Mouse (Mus musculus): Measurements from ENCODE around the gene Tmem151b. TPM values are rescaled to one million over a fixed set of nuclear protein-coding genes. Genes with fewer than 3 reads are reported as not detected.
A peak's percentile ranks its signal among the peaks of the same experiment; 100 is the strongest.

Gene Tmem151b
- polyA plus RNA-seq, 1 experiment from 2014 or later = 1.6 TPM

GRCm38 (mm10) chr17:45584096-45584896, 34.8 kb upstream of the Tmem151b start:
- peak; percentile 76 for DNase-seq

GRCm38 (mm10) chr17:45582715-45583355, 33.4 kb upstream of the Tmem151b start:
- H3K4me2 ChIP-seq = no peak overlapping the region
- peaks cover 19% of the 10 kb centered on the region for H3K4me1 ChIP-seq (ENCODE audit: insufficient read depth)
- TF ChIP-seq CTCF (IDR thresholded peaks at IDR 0.05; ENCODE audit: low read depth) = peak; percentile 62
- peak; percentile 34 for DNase-seq
- H3K27ac ChIP-seq (ENCODE audit: low read depth) = no peak overlapping the region
- no peak overlapping the region for H3K9ac ChIP-seq
- no peaks in the 10 kb centered on the region for H3K9me3 ChIP-seq (ENCODE audit: low read depth, low read length)
- ATAC-seq (ENCODE audit: insufficient read depth) = no peak
- H3K36me3 ChIP-seq (ENCODE audit: insufficient read depth) = peaks cover 18% of the 10 kb centered on the region; the same call in 1 of the 2 replicates
- no peak overlapping the region for H3K4me3 ChIP-seq (ENCODE audit: low read depth, low read length)
- WGBS = 65% methylated on average over 6 of the region's 6 CpGs
- H3K27me3 ChIP-seq (ENCODE audit: insufficient read depth, low read length) = no peaks in the 10 kb centered on the region

More at GRCm38 (mm10) chr17:45584096-45584896, 34.8 kb upstream of the Tmem151b start:
- Histone ChIP-seq H3K4me2 (peak overlapping the region; percentile 46), H3K9me3 (ENCODE audit: low read depth, low read length) (no peaks in the 10 kb centered on the region), H3K9ac (no peak overlapping the region; the same call in 1 of the 2 replicates), H3K4me3 (ENCODE audit: low read depth, low read length) (no peak overlapping the region), H3K27me3 (ENCODE audit: insufficient read depth, low read length) (no peaks in the 10 kb centered on the region), H3K36me3 (ENCODE audit: insufficient read depth) (peaks cover 21% of the 10 kb centered on the region), H3K4me1 (ENCODE audit: insufficient read depth) (peaks cover 19% of the 10 kb centered on the region), H3K27ac (ENCODE audit: low read depth) (peak overlapping the region; percentile 83)
- ATAC-seq (ENCODE audit: insufficient read depth) = peak; percentile 63
- TF ChIP-seq CTCF (IDR thresholded peaks at IDR 0.05; ENCODE audit: low read depth) = no peak
- 32% methylated on average over 12 of the region's 12 CpGs for WGBS

- peaks cover 19% of the 10 kb centered on the region for H3K4me1 ChIP-seq (ENCODE audit: insufficient read depth)
- ATAC-seq (ENCODE audit: insufficient read depth) = no peak
- no peak overlapping the region for H3K27ac ChIP-seq (ENCODE audit: low read depth)
- H3K4me3 ChIP-seq (ENCODE audit: low read depth, low read length) = no peak overlapping the region
- no peaks in the 10 kb centered on the region for H3K9me3 ChIP-seq (ENCODE audit: low read depth, low read length)
- WGBS = 88% methylated on average over 6 of the region's 6 CpGs
- peaks cover 13% of the 10 kb centered on the region; the same call in 1 of the 2 replicates for H3K36me3 ChIP-seq (ENCODE audit: insufficient read depth)
- no peak overlapping the region for H3K4me2 ChIP-seq
- H3K27me3 ChIP-seq (ENCODE audit: insufficient read depth, low read length) = no peaks in the 10 kb centered on the region
- DNase-seq = no peak
- H3K9ac ChIP-seq = no peak overlapping the region
- TF ChIP-seq CTCF (IDR thresholded peaks at IDR 0.05; ENCODE audit: low read depth) = no peak
Measured at GRCm38 (mm10) chr17:45582188-45582587, 32.7 kb upstream of the Tmem151b start.

GRCm38 (mm10) chr17:45581567-45581983, 32.1 kb upstream of the Tmem151b start:
- H3K27ac ChIP-seq (ENCODE audit: low read depth) = no peak overlapping the region
- 6% methylated on average over 2 of the region's 2 CpGs for WGBS
- DNase-seq = peak; percentile 96
- ATAC-seq (ENCODE audit: insufficient read depth) = peak; percentile 21; the same call in 1 of the 2 replicates
- peak overlapping the region; percentile 29; the same call in 1 of the 2 replicates for H3K4me2 ChIP-seq
- no peak overlapping the region for H3K9ac ChIP-seq
- no peaks in the 10 kb centered on the region for H3K9me3 ChIP-seq (ENCODE audit: low read depth, low read length)
- peaks cover 19% of the 10 kb centered on the region for H3K4me1 ChIP-seq (ENCODE audit: insufficient read depth)
- H3K36me3 ChIP-seq (ENCODE audit: insufficient read depth) = peaks cover 7% of the 10 kb centered on the region; the same call in 1 of the 2 replicates
- no peaks in the 10 kb centered on the region for H3K27me3 ChIP-seq (ENCODE audit: insufficient read depth, low read length)
- H3K4me3 ChIP-seq (ENCODE audit: low read depth, low read length) = no peak overlapping the region
- peak; percentile 95 for TF ChIP-seq CTCF (IDR thresholded peaks at IDR 0.05; ENCODE audit: low read depth)

GRCm38 (mm10) chr17:45580958-45581477, 31.5 kb upstream of the Tmem151b start:
- 0 out of 2 replicates have a peak, but pooled peaks cover 2% of the 10 kb centered on the region for H3K36me3 ChIP-seq (ENCODE audit: insufficient read depth)
- H3K9me3 ChIP-seq (ENCODE audit: low read depth, low read length) = no peaks in the 10 kb centered on the region
- ATAC-seq (ENCODE audit: insufficient read depth) (peak; percentile 25; the same call in 1 of the 2 replicates), DNase-seq (peak; percentile 61)
- peak overlapping the region; percentile 25; the same call in 1 of the 2 replicates for H3K9ac ChIP-seq
- WGBS = 22% methylated on average over 12 of the region's 12 CpGs
- H3K27ac ChIP-seq (ENCODE audit: low read depth) = peak overlapping the region; percentile 79
- peak overlapping the region; percentile 29; the same call in 1 of the 2 replicates for H3K4me2 ChIP-seq
- TF ChIP-seq CTCF (IDR thresholded peaks at IDR 0.05; ENCODE audit: low read depth) = no peak
- H3K27me3 ChIP-seq (ENCODE audit: insufficient read depth, low read length) = no peaks in the 10 kb centered on the region
- H3K4me3 ChIP-seq (ENCODE audit: low read depth, low read length) = no peak overlapping the region
- peaks cover 19% of the 10 kb centered on the region for H3K4me1 ChIP-seq (ENCODE audit: insufficient read depth)

- 74% methylated on average over 4 of the region's 4 CpGs for WGBS
- H3K27me3 ChIP-seq (ENCODE audit: insufficient read depth, low read length) = no peaks in the 10 kb centered on the region
- ATAC-seq (ENCODE audit: insufficient read depth) (no peak), DNase-seq (no peak)
- no peak for TF ChIP-seq CTCF (IDR thresholded peaks at IDR 0.05; ENCODE audit: low read depth)
- H3K4me3 ChIP-seq (ENCODE audit: low read depth, low read length) = no peak overlapping the region
- H3K36me3 ChIP-seq (ENCODE audit: insufficient read depth) = no peaks in the 10 kb centered on the region
- H3K9ac ChIP-seq = no peak overlapping the region
- peaks cover 14% of the 10 kb centered on the region for H3K4me1 ChIP-seq (ENCODE audit: insufficient read depth)
- H3K9me3 ChIP-seq (ENCODE audit: low read depth, low read length) = no peaks in the 10 kb centered on the region
- H3K4me2 ChIP-seq = no peak overlapping the region
- H3K27ac ChIP-seq (ENCODE audit: low read depth) = no peak overlapping the region
Measured at GRCm38 (mm10) chr17:45579554-45579953, 30.1 kb upstream of the Tmem151b start.
